Mouse (Mus musculus) T-helper 1 cell (primary cell): ENCODE results near the gene Bcap29.
"Not testable (repeated sequence)": the region's sequence is repeated elsewhere in the genome, so short reads cannot be mapped to it uniquely, and the experiment has no call there.

Experiments used
- in situ Hi-C: fragments of 300-600 bp; cut with MboI, MseI; formaldehyde crosslinking; loops from one replicate; pipeline ENCODE4 v1.15.1; 2025; ENCODE audit warnings: high pct_unique_total_duplicates

Bcap29 gene

GRCm38 (mm10) chr12:31578691-31579476, 55.6 kb downstream of the Bcap29 start:
- in situ Hi-C loops, result no loop called here

DNA sequence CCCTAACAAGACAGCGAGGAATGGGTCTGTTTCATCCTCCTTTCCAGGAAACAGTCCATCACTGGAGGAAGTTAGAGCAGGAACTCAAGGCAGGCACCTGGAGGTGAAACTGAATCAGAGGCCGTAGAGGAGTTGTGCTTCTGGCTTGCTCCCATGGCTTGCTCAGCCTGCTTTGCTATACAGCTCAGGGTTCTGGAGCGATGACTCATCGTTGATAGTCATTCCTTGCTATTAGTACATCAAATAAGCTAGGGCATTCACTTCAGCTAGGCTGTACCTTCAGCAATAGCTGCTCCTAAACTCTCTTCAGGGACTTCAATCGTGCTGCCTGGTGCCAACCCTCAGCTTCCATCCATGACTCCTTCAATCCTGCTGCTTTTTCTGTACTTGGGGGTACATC, 60.0 kb downstream of the Bcap29 start:
- in situ Hi-C loops, result no loop called here

GRCm38 (mm10) chr12:31569784-31570183, 64.7 kb downstream of the Bcap29 start:
- in situ Hi-C loops, result no loop called here

- in situ Hi-C loops, result no loop called here
Measured at GRCm38 (mm10) chr12:31568661-31569060, 65.8 kb downstream of the Bcap29 start.

DNA sequence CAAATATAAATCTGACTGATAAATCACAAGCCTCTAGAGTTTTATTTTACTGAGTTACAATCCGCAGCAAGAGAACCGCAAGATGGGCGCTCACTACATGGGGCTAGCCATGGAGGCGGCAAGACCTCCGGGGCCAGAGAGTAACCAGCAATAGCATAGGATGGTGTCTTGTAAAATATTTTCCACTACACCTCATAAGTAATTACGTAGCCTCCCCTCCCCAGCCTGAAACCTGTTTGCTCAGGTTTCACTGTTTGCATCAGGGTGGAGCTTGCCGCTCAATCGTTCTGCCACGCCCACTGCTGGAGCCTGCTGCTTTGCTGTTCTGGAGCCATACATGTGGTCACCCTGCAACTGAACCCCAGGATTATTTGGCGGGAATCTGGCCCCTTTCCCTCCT, 66.9 kb downstream of the Bcap29 start:
- in situ Hi-C loops, result not testable (repeated sequence)

GRCm38 (mm10) chr12:31560712-31561111, 73.7 kb downstream of the Bcap29 start:
- in situ Hi-C loops, result no loop called here

GRCm38 (mm10) chr12:31560002-31560401, 74.5 kb downstream of the Bcap29 start:
- in situ Hi-C loops, result no loop called here

- in situ Hi-C loops, result no loop called here
Measured at GRCm38 (mm10) chr12:31554371-31554770, 80.1 kb downstream of the Bcap29 start.

DNA sequence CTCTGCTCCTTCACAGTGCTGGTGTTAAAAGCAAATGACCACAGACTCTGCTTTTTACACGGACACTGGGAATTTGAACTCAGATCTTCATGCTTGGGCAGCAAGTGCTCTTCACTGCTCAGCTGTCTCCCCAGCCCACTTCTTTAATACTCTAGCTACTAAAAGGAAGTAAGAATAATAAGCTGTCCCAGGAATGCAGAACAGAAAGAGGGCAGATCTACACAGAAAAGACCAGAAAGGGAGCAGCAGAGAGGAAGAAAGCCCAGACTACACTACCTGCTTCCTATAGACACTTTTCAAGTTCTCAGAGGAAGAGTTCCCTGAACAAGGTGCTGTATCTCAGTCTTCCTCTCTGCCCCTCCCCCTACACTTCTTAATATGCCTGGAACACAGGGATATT, 83.2 kb downstream of the Bcap29 start:
- in situ Hi-C loops, result no loop called here

DNA sequence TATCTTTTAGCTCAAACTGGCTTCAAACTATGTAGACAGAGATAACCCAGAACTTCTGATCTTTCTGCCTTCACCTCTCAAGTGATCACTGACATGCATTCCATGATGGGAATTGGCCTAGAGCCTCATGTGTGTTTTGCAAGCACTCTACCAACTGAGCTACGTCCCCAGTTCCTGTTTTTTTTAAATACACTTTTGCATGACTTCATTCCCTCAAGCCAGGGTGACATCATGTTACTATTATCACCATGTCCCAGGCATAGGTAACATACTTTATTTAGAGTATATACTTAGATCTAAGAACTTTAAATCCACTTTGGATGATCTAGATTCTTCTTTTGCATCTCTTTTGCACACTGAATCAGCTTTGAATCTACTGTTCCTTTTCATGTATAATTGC, 88.4 kb downstream of the Bcap29 start:
- in situ Hi-C loops, result no loop called here

DNA sequence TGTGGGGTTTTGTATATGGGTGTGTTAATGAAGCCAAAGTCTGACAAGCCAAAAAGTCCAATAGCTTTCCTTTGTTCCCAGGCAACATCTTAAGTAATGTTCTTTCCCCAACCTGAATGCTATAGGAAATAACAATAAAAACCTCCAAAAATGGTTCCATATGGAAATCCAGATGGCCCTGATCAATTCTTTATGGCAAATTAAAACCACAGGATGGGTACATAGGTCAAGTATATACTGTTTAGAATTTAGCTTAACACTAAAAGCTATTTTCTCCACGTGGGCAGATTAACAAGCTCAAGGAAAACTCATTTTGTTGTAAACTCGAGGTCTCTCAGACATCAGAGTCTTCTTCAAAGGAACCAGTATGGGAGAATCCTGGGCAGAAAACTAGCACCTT, 89.2 kb downstream of the Bcap29 start:
- in situ Hi-C loops, result no loop called here

GRCm38 (mm10) chr12:31541541-31541940, 92.9 kb downstream of the Bcap29 start:
- in situ Hi-C loops, result no loop called here
